Mouse (Mus musculus) spleen, embryonic (tissue): Measurements from ENCODE around the gene Vmn1r34.
"Not testable (repeated sequence)": the region's sequence is repeated elsewhere in the genome, so short reads cannot be mapped to it uniquely, and the experiment has no call there.

Experiments
- CTCF ChIA-PET: fragments of 350-600 bp; sonication (Branson Sonifier 250); formaldehyde crosslinking; loops from one replicate; lab custom pipeline; 2022; lab: Charles Lee

Gene Vmn1r34

DNA sequence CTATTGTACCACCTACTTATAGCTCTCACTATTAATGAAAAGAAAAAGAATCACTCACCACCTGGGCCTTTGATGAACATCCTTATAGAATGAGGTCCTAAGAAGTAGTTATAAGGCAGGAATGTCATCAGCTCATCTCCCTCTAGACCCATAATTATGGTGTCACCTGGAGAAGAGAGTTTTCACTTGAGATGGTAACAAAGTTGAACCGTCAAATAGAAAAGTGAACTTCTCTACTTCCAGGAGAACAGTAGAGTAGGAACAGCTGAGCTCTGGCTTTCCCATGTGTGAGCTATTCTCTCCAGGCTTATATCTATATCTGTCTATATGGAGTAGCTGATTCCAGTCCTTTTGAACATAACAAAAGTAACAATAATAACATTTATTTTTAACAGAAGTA, at the start of gene Vmn1r34:
Gene Vmn1r34 (minus strand): TSS at position 101 of the 400 bp plus-strand sequence.
- CTCF ChIA-PET: no interaction called here

DNA sequence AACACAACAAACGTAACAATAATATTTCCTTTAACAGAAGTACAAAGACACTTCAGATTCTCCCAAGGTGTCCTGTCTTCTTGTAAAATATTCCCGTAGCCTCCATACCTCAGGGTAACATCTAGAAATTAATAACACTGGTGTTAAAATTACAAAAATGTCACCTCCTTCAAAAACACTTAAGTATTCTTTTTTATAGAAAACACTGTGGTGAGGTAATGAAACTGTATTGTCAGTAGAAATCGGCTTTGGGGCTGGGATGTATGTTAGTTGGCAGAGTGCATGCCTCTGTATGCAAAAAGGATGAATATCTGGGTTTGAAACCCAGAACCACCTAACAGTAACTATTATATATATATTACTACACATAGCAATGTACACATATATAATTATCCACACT, 42.1 kb upstream of the Vmn1r34 start, which contains the start of gene Vmn1r35:
Gene Vmn1r35 (minus strand): TSS at position 101 of the 400 bp plus-strand sequence.
- CTCF ChIA-PET: no interaction called here

DNA sequence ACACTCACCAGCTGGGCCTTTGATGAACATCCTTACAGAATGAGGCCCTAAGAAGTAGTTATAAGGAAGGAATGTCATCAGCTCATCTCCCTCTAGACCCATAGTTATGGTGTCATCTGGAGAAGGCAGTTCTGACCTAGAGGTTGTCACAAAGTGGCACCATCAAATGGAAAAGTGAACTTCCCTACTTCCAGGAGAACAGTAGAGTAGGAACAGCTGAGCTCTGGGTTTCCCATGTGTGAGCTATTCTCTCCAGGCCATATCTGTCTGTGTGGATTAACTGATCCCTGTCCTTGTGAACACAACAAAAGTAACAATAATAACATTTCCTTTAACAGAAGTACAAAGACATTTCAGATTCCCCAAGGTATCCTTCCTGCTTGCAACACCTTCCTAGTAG, 25.5 kb downstream of the Vmn1r34 start, which contains the start of gene Vmn1r33:
Gene Vmn1r33 (minus strand): TSS at position 101 of the 400 bp plus-strand sequence.
- CTCF ChIA-PET: not testable (repeated sequence)

DNA sequence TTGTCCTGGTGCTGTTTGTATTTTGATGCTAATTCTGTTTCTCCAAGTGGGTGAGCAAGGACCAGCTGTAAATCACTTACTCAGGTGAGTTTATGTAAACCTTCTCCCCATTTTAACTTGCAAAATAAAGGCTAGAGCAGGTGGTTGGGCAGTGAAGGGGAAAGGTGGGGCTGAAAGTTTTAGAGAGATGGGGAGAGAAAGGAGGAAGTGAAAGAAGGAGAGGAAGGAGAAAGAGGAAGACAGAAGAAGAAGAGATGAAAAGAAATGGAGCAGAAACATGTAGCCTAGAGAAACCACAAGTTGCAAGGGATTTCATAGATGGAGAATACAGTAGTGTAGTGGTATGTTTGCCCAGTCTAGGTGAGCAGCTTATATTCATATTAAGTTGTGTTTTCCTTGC, 47.9 kb downstream of the Vmn1r34 start:
- CTCF ChIA-PET: no interaction called here
